Mouse (Mus musculus): Measurements from ENCODE around the gene Srf.

Gene Srf

GRCm38 (mm10) chr17:46555673-46556583, at the start of gene Srf:
Gene Srf (minus strand): TSS chr17:46556175.
- ChIA-PET POLR2A (interaction anchor here in 3 of 4 experiments (0.6 to 2.8 kb wide), 18 partner anchors 7 to 990 kb away, joined by 3 to 12 read pairs (median 4); partner anchors contain the start of genes Cul9 (in 2 of the 3), Cul7 (in 1 of the 3), Dnph1 (in 1 of the 3) and Ppp2r5d (in 1 of the 3)), CTCF (interaction anchor here in 3 of 4 experiments (0.6 to 1.2 kb wide), 4 partner anchors 12 to 92 kb away, joined by 3 to 6 read pairs (median 3); no protein-coding TSS in a partner anchor)

- ChIA-PET CTCF (no interaction called here), POLR2A (interaction anchor here in 2 of 4 experiments (0.6 to 2.0 kb wide), 9 partner anchors 9 to 100 kb away, joined by 3 to 5 read pairs (median 3); partner anchors contain the start of genes Cul9 (in 1 of the 2), Ppp2r5d (in 1 of the 2) and Ptk7 (in 1 of the 2))
Measured at GRCm38 (mm10) chr17:46605126-46605525, 49.2 kb upstream of the Srf start.

GRCm38 (mm10) chr17:46603229-46603628, 47.3 kb upstream of the Srf start:
- ChIA-PET CTCF (interaction anchor here in 3 of 4 experiments (0.6 to 1.5 kb wide), 6 partner anchors 20 to 140 kb away, joined by 3 to 5 read pairs (median 4); no protein-coding TSS in a partner anchor), POLR2A (interaction anchor here in 2 of 4 experiments (1.2 to 1.5 kb wide), 5 partner anchors 10 to 102 kb away, joined by 3 to 6 read pairs (median 3); partner anchors contain the start of gene Ppp2r5d (in 1 of the 2))

- ChIA-PET CTCF (interaction anchor here in 2 of 4 experiments (0.6 to 1.4 kb wide), 3 partner anchors 13 to 31 kb away, joined by 3 to 5 read pairs (median 3); no protein-coding TSS in a partner anchor), POLR2A (interaction anchor here in 2 of 4 experiments (0.7 to 2.6 kb wide), 10 partner anchors 9 to 256 kb away, joined by 3 to 11 read pairs (median 4); partner anchors contain the start of genes Bicral (in 1 of the 2) and Ppp2r5d (in 1 of the 2))
Measured at GRCm38 (mm10) chr17:46602212-46602611, 46.2 kb upstream of the Srf start.

GRCm38 (mm10) chr17:46600569-46600968, 44.6 kb upstream of the Srf start:
- CTCF ChIA-PET: interaction anchor here (0.6 to 1.5 kb wide), 21 partner anchors 9 to 1215 kb away, joined by 3 to 11 read pairs (median 3); partner anchors contain the start of gene Ptk7 (in 1 of the 4)
- POLR2A ChIA-PET: interaction anchor here (0.5 to 2.6 kb wide), 18 partner anchors 9 to 436 kb away, joined by 3 to 11 read pairs (median 4); partner anchors contain the start of genes Abcc10 (in 1 of the 4) and Ppp2r5d (in 1 of the 4)

GRCm38 (mm10) chr17:46598963-46599362, 43.0 kb upstream of the Srf start:
- CTCF ChIA-PET: interaction anchor here in 2 of 4 experiments (0.6 to 0.7 kb wide), 5 partner anchors 33 to 990 kb away, joined by 3 to 7 read pairs (median 3); no protein-coding TSS in a partner anchor
- POLR2A ChIA-PET: interaction anchor here in 3 of 4 experiments (0.5 to 2.0 kb wide), 6 partner anchors 9 to 502 kb away, joined by 3 to 6 read pairs (median 3); no protein-coding TSS in a partner anchor

GRCm38 (mm10) chr17:46597956-46598355, 42.0 kb upstream of the Srf start:
- ChIA-PET CTCF (interaction anchor here in 2 of 4 experiments (0.5 to 0.8 kb wide), 2 partner anchors 39 to 71 kb away, joined by 5 to 7 read pairs; no protein-coding TSS in a partner anchor), POLR2A (interaction anchor here in 2 of 4 experiments (1.6 to 2.1 kb wide), 4 partner anchors 10 to 45 kb away, joined by 3 to 7 read pairs (median 6); no protein-coding TSS in a partner anchor)

GRCm38 (mm10) chr17:46595336-46595735, 39.4 kb upstream of the Srf start:
- ChIA-PET POLR2A (interaction anchor here in 2 of 4 experiments (0.8 to 2.1 kb wide), 14 partner anchors 11 to 162 kb away, joined by 3 to 9 read pairs (median 4); partner anchors contain the start of genes Klhdc3 (in 1 of the 2), Ptk7 (in 1 of the 2) and Rrp36 (in 1 of the 2)), CTCF (interaction anchor here (0.6 to 1.5 kb wide), 11 partner anchors 19 to 1414 kb away, joined by 3 to 5 read pairs (median 4); partner anchors contain the start of gene Ppp2r5d (in 1 of the 4))

GRCm38 (mm10) chr17:46594606-46595005, 38.6 kb upstream of the Srf start:
- POLR2A ChIA-PET: interaction anchor here (0.5 to 1.5 kb wide), 21 partner anchors 10 to 424 kb away, joined by 3 to 7 read pairs (median 3); partner anchors contain the start of genes Ptk7 (in 3 of the 4), Ppp2r5d (in 1 of the 4) and Rrp36 (in 1 of the 4)
- CTCF ChIA-PET: interaction anchor here in 2 of 4 experiments (0.6 to 1.5 kb wide), 10 partner anchors 18 to 1207 kb away, joined by 3 to 8 read pairs (median 4); partner anchors contain the start of gene Ppp2r5d (in 1 of the 2)

GRCm38 (mm10) chr17:46593124-46593523, 37.1 kb upstream of the Srf start:
- POLR2A ChIA-PET: interaction anchor here in 2 of 4 experiments (0.8 to 1.1 kb wide), 2 partner anchors 12 to 104 kb away, joined by 3 to 4 read pairs; no protein-coding TSS in a partner anchor
- CTCF ChIA-PET: no interaction called here

GRCm38 (mm10) chr17:46591406-46591805, 35.4 kb upstream of the Srf start:
- CTCF ChIA-PET: interaction anchor here in 2 of 4 experiments (0.6 to 1.0 kb wide), 3 partner anchors 12 to 388 kb away, joined by 3 to 4 read pairs (median 3); partner anchors contain the start of gene Ppp2r5d (in 1 of the 2)

GRCm38 (mm10) chr17:46590439-46590838, 34.5 kb upstream of the Srf start:
- CTCF ChIA-PET: no interaction called here
- POLR2A ChIA-PET: interaction anchor here in 1 of 4 experiments (0.6 kb wide), 1 partner anchor 253 kb away, joined by 5 read pairs; no protein-coding TSS in a partner anchor

More at GRCm38 (mm10) chr17:46591406-46591805, 35.4 kb upstream of the Srf start:
- POLR2A ChIA-PET: interaction anchor here in 2 of 4 experiments (0.6 to 1.2 kb wide), 4 partner anchors 11 to 302 kb away, joined by 3 read pairs; no protein-coding TSS in a partner anchor

- ChIA-PET POLR2A (no interaction called here), CTCF (interaction anchor here in 1 of 4 experiments (1.2 to 1.3 kb wide), 2 partner anchors 18 to 135 kb away, joined by 3 read pairs; no protein-coding TSS in a partner anchor)
Measured at GRCm38 (mm10) chr17:46589635-46590314, 33.8 kb upstream of the Srf start.

- CTCF ChIA-PET: interaction anchor here in 1 of 4 experiments (1.2 to 1.3 kb wide), 2 partner anchors 19 to 136 kb away, joined by 3 read pairs; no protein-coding TSS in a partner anchor
- POLR2A ChIA-PET: no interaction called here
Measured at GRCm38 (mm10) chr17:46588913-46589312, 32.9 kb upstream of the Srf start.

GRCm38 (mm10) chr17:46588173-46588572, 32.2 kb upstream of the Srf start:
- POLR2A ChIA-PET: no interaction called here
- CTCF ChIA-PET: interaction anchor here in 1 of 4 experiments (1.2 kb wide), 1 partner anchor 20 kb away, joined by 3 read pairs; no protein-coding TSS in a partner anchor

GRCm38 (mm10) chr17:46586327-46586726, 30.4 kb upstream of the Srf start:
- ChIA-PET CTCF (interaction anchor here in 1 of 4 experiments (1.3 kb wide), 1 partner anchor 13 kb away, joined by 3 read pairs; no protein-coding TSS in a partner anchor), POLR2A (interaction anchor here in 1 of 4 experiments (0.7 kb wide), 1 partner anchor 12 kb away, joined by 6 read pairs; no protein-coding TSS in a partner anchor)

- ChIA-PET CTCF (interaction anchor here in 1 of 4 experiments (1.2 kb wide), 1 partner anchor 13 kb away, joined by 3 read pairs; no protein-coding TSS in a partner anchor), POLR2A (interaction anchor here in 2 of 4 experiments (1.0 to 2.0 kb wide), 3 partner anchors 24 to 126 kb away, joined by 4 to 5 read pairs (median 4); partner anchors contain the start of gene Ppp2r5d (in 1 of the 2))
Measured at GRCm38 (mm10) chr17:46578650-46579049, 22.7 kb upstream of the Srf start.
